Mouse (Mus musculus) lung, embryonic 15.5 days (tissue): Measurements from ENCODE around the gene Slc10a1. TPM values are rescaled to one million over a fixed set of nuclear protein-coding genes. Genes with fewer than 3 reads are reported as not detected.

Source experiments
- ATAC-seq: fragments of 200-750 bp; cut with Nextera tagmentation; 2 replicates; pipeline ENCODE4 v1.8.0; 2017; ENCODE audit warnings: moderate number of reproducible peaks, borderline replicate concordance; ENCODE audit not compliant: low FRiP score, low TSS enrichment; ENCODE audit errors: extremely low read depth
- H3K27ac ChIP-seq: fragments of 300-500 bp; sonication (generic); 2 replicates; pipeline ENCODE4 v1.5.1; 2015; ENCODE audit warnings: moderate library complexity, mild to moderate bottlenecking, inconsistent platforms
- H3K27me3 ChIP-seq: fragments of 300-500 bp; sonication (generic); 2 replicates; pipeline ENCODE4 v1.6.1; 2015; ENCODE audit warnings: inconsistent platforms
- H3K36me3 ChIP-seq: fragments of 300-500 bp; sonication (generic); 2 replicates; pipeline ENCODE4 v1.6.1; 2015; ENCODE audit warnings: inconsistent platforms
- H3K4me1 ChIP-seq: fragments of 300-500 bp; sonication (generic); 2 replicates; pipeline ENCODE4 v1.6.1; 2015; ENCODE audit warnings: inconsistent platforms
- H3K4me2 ChIP-seq: fragments of 300-500 bp; sonication (generic); 2 replicates; pipeline ENCODE4 v1.6.1; 2015; ENCODE audit warnings: inconsistent platforms, mild to moderate bottlenecking, moderate library complexity
- H3K4me3 ChIP-seq: fragments of 300-500 bp; sonication (generic); 2 replicates; pipeline ENCODE4 v1.5.1; 2015; ENCODE audit warnings: mild to moderate bottlenecking, inconsistent platforms
- H3K9ac ChIP-seq: fragments of 300-500 bp; sonication (generic); 2 replicates; pipeline ENCODE4 v1.6.1; 2015; ENCODE audit warnings: inconsistent platforms
- H3K9me3 ChIP-seq: fragments of 300-500 bp; sonication (generic); 2 replicates; pipeline ENCODE4 v1.6.1; 2016; ENCODE audit warnings: inconsistent platforms
- WGBS: fragments of 180-500 bp; shearing (Covaris S2); methylation state at CpG from one replicate; pipeline ENCODE4 v1.1.7; 2015; 5-methylcytosine and 5-hydroxymethylcytosine counted together
- polyA plus RNA-seq: library from polyadenylated mRNA; unstranded; fragments of >200 nt; fragmentation: Nextera tagmentation; extraction: Ambion mirVana; gene quantifications from 2 replicates; pipeline ENCODE4 v1.2.1, GENCODE M21; 2015

Slc10a1 gene
- 0.39 and 1.1 TPM in 2 replicates for polyA plus RNA-seq

GRCm38 (mm10) chr12:80968605-80969004, at the start of gene Slc10a1:
Gene Slc10a1, minus strand, starts transcription at chr12:80968705.
- WGBS, result 81% methylated on average over 5 of the region's 5 CpGs
- H3K36me3 ChIP-seq, result no peaks in the 10 kb centered on the region
- H3K4me3 ChIP-seq, result no peak within 1 kb of the TSS
- H3K27me3 ChIP-seq, result no peaks in the 10 kb centered on the region
- H3K9me3 ChIP-seq, result no peaks in the 10 kb centered on the region
- ATAC-seq, result no peak
- H3K4me2 ChIP-seq, result no peak within 1 kb of the TSS
- H3K27ac ChIP-seq, result no peak within 1 kb of the TSS
- no peaks in the 10 kb centered on the region for H3K4me1 ChIP-seq
- H3K9ac ChIP-seq, result no peak within 1 kb of the TSS

GRCm38 (mm10) chr12:81017624-81018023, 49.1 kb upstream of the Slc10a1 start:
- no peaks in the 10 kb centered on the region for H3K4me1 ChIP-seq
- H3K9me3 ChIP-seq, result no peaks in the 10 kb centered on the region
- H3K36me3 ChIP-seq, result no peaks in the 10 kb centered on the region
- H3K4me2 ChIP-seq, result no peak overlapping the region
- 82% methylated on average over 12 of the region's 12 CpGs for WGBS
- no peak overlapping the region for H3K4me3 ChIP-seq
- no peak for ATAC-seq
- H3K9ac ChIP-seq, result no peak overlapping the region
- H3K27ac ChIP-seq, result no peak overlapping the region
- no peaks in the 10 kb centered on the region for H3K27me3 ChIP-seq

GRCm38 (mm10) chr12:81013496-81013895, 45.0 kb upstream of the Slc10a1 start:
- no peak overlapping the region for H3K4me3 ChIP-seq
- no peaks in the 10 kb centered on the region for H3K27me3 ChIP-seq
- ATAC-seq, result no peak
- no peak overlapping the region for H3K9ac ChIP-seq
- H3K4me2 ChIP-seq, result no peak overlapping the region
- H3K36me3 ChIP-seq, result no peaks in the 10 kb centered on the region
- H3K27ac ChIP-seq, result no peak overlapping the region
- WGBS, result 60% methylated on average over 11 of the region's 11 CpGs
- no peaks in the 10 kb centered on the region for H3K4me1 ChIP-seq
- no peaks in the 10 kb centered on the region for H3K9me3 ChIP-seq

GRCm38 (mm10) chr12:81011994-81012393, 43.5 kb upstream of the Slc10a1 start:
- no peak overlapping the region for H3K9ac ChIP-seq
- H3K4me1 ChIP-seq, result no peaks in the 10 kb centered on the region
- 78% methylated on average over 2 of the region's 2 CpGs for WGBS
- H3K36me3 ChIP-seq, result no peaks in the 10 kb centered on the region
- no peak for ATAC-seq
- H3K27me3 ChIP-seq, result no peaks in the 10 kb centered on the region
- no peaks in the 10 kb centered on the region for H3K9me3 ChIP-seq
- H3K4me2 ChIP-seq, result no peak overlapping the region
- H3K27ac ChIP-seq, result no peak overlapping the region
- H3K4me3 ChIP-seq, result no peak overlapping the region

GRCm38 (mm10) chr12:81009813-81010212, 41.3 kb upstream of the Slc10a1 start:
- WGBS, result 16% methylated on average over 3 of the region's 3 CpGs
- H3K9me3 ChIP-seq, result no peaks in the 10 kb centered on the region
- no peak for ATAC-seq
- H3K27ac ChIP-seq, result no peak overlapping the region
- H3K9ac ChIP-seq, result no peak overlapping the region
- no peaks in the 10 kb centered on the region for H3K4me1 ChIP-seq
- H3K36me3 ChIP-seq, result no peaks in the 10 kb centered on the region
- H3K4me3 ChIP-seq, result no peak overlapping the region
- no peaks in the 10 kb centered on the region for H3K27me3 ChIP-seq
- no peak overlapping the region for H3K4me2 ChIP-seq

GRCm38 (mm10) chr12:81002841-81003635, 34.5 kb upstream of the Slc10a1 start:
- WGBS, result 48% methylated on average over 13 of the region's 13 CpGs
- no peaks in the 10 kb centered on the region for H3K36me3 ChIP-seq
- H3K27me3 ChIP-seq, result peaks cover 15% of the 10 kb centered on the region
- 0 out of 2 replicates have a peak, but pooled peaks cover 3% of the 10 kb centered on the region for H3K4me1 ChIP-seq
- H3K4me3 ChIP-seq, result no peak overlapping the region
- no peak overlapping the region for H3K27ac ChIP-seq
- no peak overlapping the region for H3K4me2 ChIP-seq
- no peak for ATAC-seq
- no peak overlapping the region for H3K9ac ChIP-seq
- H3K9me3 ChIP-seq, result no peaks in the 10 kb centered on the region

GRCm38 (mm10) chr12:81000924-81001323, 32.4 kb upstream of the Slc10a1 start:
- ATAC-seq, result no peak
- 65% methylated on average over 4 of the region's 4 CpGs for WGBS
- H3K9ac ChIP-seq, result no peak overlapping the region
- H3K9me3 ChIP-seq, result no peaks in the 10 kb centered on the region
- no peak overlapping the region for H3K4me3 ChIP-seq
- no peaks in the 10 kb centered on the region for H3K36me3 ChIP-seq
- 0 out of 2 replicates have a peak, but pooled peaks cover 3% of the 10 kb centered on the region for H3K4me1 ChIP-seq
- no peak overlapping the region for H3K27ac ChIP-seq
- H3K4me2 ChIP-seq, result no peak overlapping the region
- H3K27me3 ChIP-seq, result peaks cover 15% of the 10 kb centered on the region

- Histone ChIP-seq H3K4me1 (0 out of 2 replicates have a peak, but pooled peaks cover 3% of the 10 kb centered on the region), H3K36me3 (no peaks in the 10 kb centered on the region), H3K27me3 (peaks cover 15% of the 10 kb centered on the region), H3K9ac (no peak overlapping the region), H3K4me3 (peak overlapping the region; percentile 12; the same call in 1 of the 2 replicates), H3K4me2 (peak overlapping the region; percentile 39), H3K27ac (no peak overlapping the region), H3K9me3 (no peaks in the 10 kb centered on the region)
- ATAC-seq, result no peak
- 7% methylated on average over 33 of the region's 33 CpGs for WGBS
Observed at GRCm38 (mm10) chr12:80998528-80999221, 30.2 kb upstream of the Slc10a1 start.

- no peak for ATAC-seq
Observed at GRCm38 (mm10) chr12:80997652-80998051, 29.1 kb upstream of the Slc10a1 start.

GRCm38 (mm10) chr12:80995326-80995725, 26.8 kb upstream of the Slc10a1 start:
- H3K36me3 ChIP-seq, result no peaks in the 10 kb centered on the region
- H3K4me1 ChIP-seq, result 0 out of 2 replicates have a peak, but pooled peaks cover 3% of the 10 kb centered on the region
- ATAC-seq, result no peak
- no peak overlapping the region for H3K4me2 ChIP-seq
- H3K9ac ChIP-seq, result no peak overlapping the region
- no peak overlapping the region for H3K4me3 ChIP-seq
- H3K9me3 ChIP-seq, result no peaks in the 10 kb centered on the region
- no peak overlapping the region for H3K27ac ChIP-seq
- WGBS, result 83% methylated on average over 4 of the region's 4 CpGs
- peaks cover 15% of the 10 kb centered on the region for H3K27me3 ChIP-seq

More at GRCm38 (mm10) chr12:80997652-80998051, 29.1 kb upstream of the Slc10a1 start:
- Histone ChIP-seq H3K4me2 (no peak overlapping the region), H3K36me3 (no peaks in the 10 kb centered on the region), H3K27me3 (peaks cover 15% of the 10 kb centered on the region), H3K27ac (no peak overlapping the region), H3K4me3 (no peak overlapping the region), H3K9me3 (no peaks in the 10 kb centered on the region), H3K4me1 (0 out of 2 replicates have a peak, but pooled peaks cover 3% of the 10 kb centered on the region), H3K9ac (no peak overlapping the region)
- 73% methylated on average over 4 of the region's 4 CpGs for WGBS

GRCm38 (mm10) chr12:80993773-80994172, 25.3 kb upstream of the Slc10a1 start:
- Histone ChIP-seq H3K9me3 (no peaks in the 10 kb centered on the region), H3K27ac (no peak overlapping the region), H3K4me3 (no peak overlapping the region), H3K4me1 (0 out of 2 replicates have a peak, but pooled peaks cover under 1% of the 10 kb centered on the region), H3K9ac (no peak overlapping the region), H3K27me3 (peaks cover 6% of the 10 kb centered on the region), H3K4me2 (no peak overlapping the region), H3K36me3 (no peaks in the 10 kb centered on the region)
- 84% methylated on average over 1 of the region's 1 CpGs for WGBS
- ATAC-seq, result no peak
